Mouse (Mus musculus) hindbrain, postnatal 0 days (tissue): ENCODE measurements at regions not wholly inside any gene's neighbourhood (a gene's known extent, or its start where the extent isn't known, plus 50 kb on each side); places are given as distances from the start of the nearest gene placed in this dataset.

Experiments used
- ATAC-seq: fragments of 200-750 bp; cut with Nextera tagmentation; 2 replicates; pipeline ENCODE4 v1.8.0; 2017; ENCODE audit warnings: mild to moderate bottlenecking, moderate TSS enrichment, moderate library complexity
- DNase-seq: peaks from one replicate; pipeline ENCODE4 v3.0.0-alpha.2; 2015; ENCODE audit warnings: low spot score
- H3K27ac ChIP-seq: fragments of 300-500 bp; sonication (generic); 2 replicates; pipeline ENCODE4 v1.5.1; 2014; ENCODE audit warnings: mild to moderate bottlenecking
- H3K27me3 ChIP-seq: fragments of 300-500 bp; sonication (generic); 2 replicates; pipeline ENCODE4 v1.6.1; 2014; ENCODE audit warnings: low read length, mixed read lengths; ENCODE audit not compliant: insufficient read depth
- H3K36me3 ChIP-seq: fragments of 300-500 bp; sonication (generic); 2 replicates; pipeline ENCODE4 v1.6.1; 2014; ENCODE audit warnings: low read length, mixed read lengths; ENCODE audit not compliant: insufficient read depth
- H3K4me1 ChIP-seq: fragments of 300-500 bp; sonication (generic); 2 replicates; pipeline ENCODE4 v1.6.1; 2014; ENCODE audit warnings: antibody characterized with exemption, low read length, mixed read lengths; ENCODE audit not compliant: insufficient read depth
- H3K4me2 ChIP-seq: fragments of 300-500 bp; sonication (generic); 2 replicates; pipeline ENCODE4 v1.6.1; 2014; ENCODE audit warnings: low read depth, mild to moderate bottlenecking, low read length, moderate library complexity, mixed read lengths
- H3K4me3 ChIP-seq: fragments of 300-500 bp; sonication (generic); 2 replicates; pipeline ENCODE4 v1.5.1; 2014; ENCODE audit warnings: low read length
- H3K9ac ChIP-seq: fragments of 300-500 bp; sonication (generic); replicated peaks from 2 replicates; pipeline ENCODE4 v1.6.1; 2014; ENCODE audit warnings: mild to moderate bottlenecking, low read length, moderate library complexity, mixed read lengths
- H3K9me3 ChIP-seq: fragments of 300-500 bp; sonication (generic); 2 replicates; pipeline ENCODE4 v1.6.1; 2016; ENCODE audit warnings: low read length, mixed read lengths
- CTCF ChIP-seq: IDR thresholded peaks from 2 replicates; pipeline ENCODE4 v1.5.1; 2016; ENCODE audit warnings: antibody characterized with exemption, control low read depth, low read depth
- WGBS: fragments of 180-500 bp; shearing (Covaris S2); extraction: QIAGEN DNeasy Blood & Tissue Kit; methylation state at CpG from one replicate; pipeline ENCODE4 v1.1.7; 2014; 5-methylcytosine and 5-hydroxymethylcytosine counted together

DNA sequence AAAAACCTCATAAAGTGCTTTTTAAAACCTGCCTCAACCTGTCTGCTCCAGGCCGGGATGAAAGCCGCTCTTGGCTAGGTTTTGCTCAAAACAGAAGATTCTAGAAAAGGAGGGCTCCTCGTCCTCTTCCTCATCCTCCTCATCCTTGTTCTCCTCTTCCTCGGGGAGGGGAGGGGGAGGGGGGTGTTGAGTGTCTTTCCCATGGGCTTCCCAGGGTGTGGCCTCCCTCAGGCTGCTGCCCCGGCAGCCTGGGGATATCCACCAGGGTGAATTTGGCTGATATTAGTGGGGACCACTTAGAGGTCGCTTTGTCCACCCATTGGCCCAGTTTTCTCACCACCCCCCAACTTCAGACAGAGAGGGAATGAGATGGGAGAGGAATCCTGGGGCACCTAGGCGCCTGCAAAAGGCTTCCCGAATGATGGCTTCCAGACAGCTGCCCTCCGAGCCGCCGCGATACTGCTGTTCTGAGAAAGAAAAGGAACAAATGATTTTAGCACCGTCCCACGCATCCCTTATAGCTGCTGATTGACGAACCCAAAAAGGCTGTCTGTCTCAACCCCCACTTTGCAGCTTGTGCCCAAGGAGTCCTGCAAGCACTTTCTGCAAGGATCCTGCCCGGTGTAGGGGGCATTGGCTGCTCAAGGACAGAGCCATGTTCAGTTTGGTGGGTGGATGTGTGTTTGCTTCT, 115.5 kb downstream of the 2410131K14Rik start:
- Histone ChIP-seq H3K4me2 (no peak overlapping the region), H3K9ac (no peak overlapping the region), H3K4me3 (no peak overlapping the region), H3K27me3 (no peaks in the 10 kb centered on the region), H3K36me3 (no peaks in the 10 kb centered on the region), H3K4me1 (no peaks in the 10 kb centered on the region), H3K27ac (no peak overlapping the region), H3K9me3 (no peaks in the 10 kb centered on the region)
- TF ChIP-seq CTCF = no peak
- ATAC-seq (no peak), DNase-seq (no peak)
- WGBS = 67% methylated on average over 15 of the region's 16 CpGs

GRCm38 (mm10) chr5:118361133-118361852, 116.3 kb downstream of the 2410131K14Rik start:
- DNase-seq (no peak), ATAC-seq (no peak)
- WGBS = 80% methylated on average over 13 of the region's 13 CpGs
- no peaks in the 10 kb centered on the region for H3K9me3 ChIP-seq
- no peaks in the 10 kb centered on the region for H3K36me3 ChIP-seq
- no peak overlapping the region for H3K9ac ChIP-seq
- TF ChIP-seq CTCF = no peak
- no peaks in the 10 kb centered on the region for H3K27me3 ChIP-seq
- H3K4me3 ChIP-seq = no peak overlapping the region
- H3K4me2 ChIP-seq = no peak overlapping the region
- H3K27ac ChIP-seq = no peak overlapping the region
- H3K4me1 ChIP-seq = no peaks in the 10 kb centered on the region

DNA sequence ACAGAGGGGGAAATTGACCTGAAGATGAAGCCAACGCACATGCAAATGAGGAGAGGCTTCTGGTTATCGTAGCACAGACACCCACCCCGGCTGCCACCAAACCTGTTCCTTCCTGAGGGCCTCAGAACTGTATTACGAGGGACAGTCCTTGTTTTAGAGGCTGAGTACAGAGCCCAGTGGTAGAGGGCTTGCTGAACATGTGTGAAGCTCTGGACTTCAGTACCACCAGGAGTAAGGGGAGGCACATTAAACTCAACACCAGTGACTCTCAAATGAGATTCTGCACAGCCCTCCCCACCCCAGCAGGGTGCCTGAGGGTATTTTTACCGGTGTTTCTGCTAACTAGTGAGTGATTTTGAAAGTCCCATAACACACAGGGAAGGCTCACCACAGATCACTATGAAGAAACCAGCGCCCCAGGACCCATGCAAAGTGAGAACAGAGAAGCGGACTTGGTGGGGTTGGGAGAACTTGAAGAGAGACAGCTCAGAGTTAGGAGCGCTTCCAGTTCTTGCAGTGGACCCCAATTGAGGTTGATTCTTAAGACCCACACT, 116.9 kb downstream of the 2410131K14Rik start:
- Histone ChIP-seq H3K9me3 (no peaks in the 10 kb centered on the region), H3K27me3 (no peaks in the 10 kb centered on the region), H3K4me1 (no peaks in the 10 kb centered on the region), H3K36me3 (no peaks in the 10 kb centered on the region), H3K27ac (no peak overlapping the region), H3K4me3 (no peak overlapping the region), H3K9ac (no peak overlapping the region), H3K4me2 (no peak overlapping the region)
- TF ChIP-seq CTCF = no peak
- ATAC-seq = no peak
- no peak for DNase-seq
- 77% methylated on average over 8 of the region's 8 CpGs for WGBS

DNA sequence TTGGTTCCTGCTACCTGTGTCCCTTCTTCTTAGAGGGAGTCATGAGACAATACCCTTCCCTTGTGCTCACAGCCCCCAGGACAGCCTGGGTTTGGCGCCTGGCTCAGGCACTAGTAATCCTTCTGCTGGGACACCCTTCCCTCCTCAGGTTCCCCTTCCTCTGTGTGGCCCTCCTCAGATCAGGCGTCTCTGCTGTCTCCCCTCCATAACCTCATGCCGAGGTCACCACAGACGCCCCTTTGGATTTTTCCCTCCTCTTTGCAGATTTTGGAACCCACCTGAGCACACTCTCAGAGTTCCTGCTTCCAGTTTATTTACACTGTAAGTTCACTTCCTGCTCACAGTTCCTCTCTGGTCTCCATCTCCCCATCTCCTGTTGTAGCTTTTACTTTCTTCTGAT, 117.7 kb downstream of the 2410131K14Rik start:
- ATAC-seq (no peak), DNase-seq (no peak)
- Histone ChIP-seq H3K36me3 (no peaks in the 10 kb centered on the region), H3K9me3 (no peaks in the 10 kb centered on the region), H3K4me1 (no peaks in the 10 kb centered on the region), H3K9ac (no peak overlapping the region), H3K4me3 (no peak overlapping the region), H3K4me2 (no peak overlapping the region), H3K27me3 (no peaks in the 10 kb centered on the region), H3K27ac (no peak overlapping the region)
- 66% methylated on average over 4 of the region's 4 CpGs for WGBS
- TF ChIP-seq CTCF = no peak

DNA sequence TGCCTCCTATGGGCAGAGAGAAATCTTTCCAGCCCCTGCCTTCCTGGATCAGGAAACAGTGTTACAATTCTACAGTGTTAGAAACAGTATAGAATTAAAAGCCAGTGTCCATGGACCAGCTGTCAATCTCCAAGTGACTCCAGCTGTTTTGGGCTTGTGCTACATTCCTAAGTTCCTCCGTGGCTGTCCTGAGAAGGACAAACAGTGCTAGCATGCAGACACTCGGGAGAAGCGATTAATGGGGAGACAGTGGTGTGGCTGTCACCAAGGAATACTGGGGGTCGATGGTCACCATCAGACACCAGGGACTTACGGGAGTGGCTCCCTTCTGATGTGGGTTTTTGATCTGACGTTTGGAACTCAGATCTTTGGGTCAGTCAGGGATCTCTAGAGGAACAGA, 118.1 kb downstream of the 2410131K14Rik start:
- Histone ChIP-seq H3K4me3 (no peak overlapping the region), H3K36me3 (no peaks in the 10 kb centered on the region), H3K4me2 (no peak overlapping the region), H3K9ac (no peak overlapping the region), H3K4me1 (no peaks in the 10 kb centered on the region), H3K27me3 (no peaks in the 10 kb centered on the region), H3K27ac (no peak overlapping the region), H3K9me3 (no peaks in the 10 kb centered on the region)
- no peak for TF ChIP-seq CTCF
- ATAC-seq (no peak), DNase-seq (no peak)
- 70% methylated on average over 6 of the region's 6 CpGs for WGBS

DNA sequence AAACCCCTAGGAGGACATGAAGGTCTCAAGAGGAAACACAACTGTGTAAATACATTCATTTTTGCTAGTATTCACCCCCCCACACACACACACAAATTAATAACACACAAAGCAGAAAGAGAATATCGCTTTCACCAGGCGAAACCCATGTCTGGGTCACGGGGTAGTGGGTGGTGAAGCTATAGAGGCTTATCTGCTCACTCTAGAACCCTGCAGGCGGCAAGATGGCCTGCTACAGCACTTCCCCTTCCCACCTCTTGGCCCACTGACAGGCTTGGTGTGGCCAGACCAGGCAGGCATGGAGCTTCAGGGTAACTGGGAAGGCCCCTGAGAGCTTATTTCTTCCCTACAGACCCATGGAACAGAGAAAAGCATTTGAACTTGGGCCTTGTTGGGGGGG, 119.6 kb downstream of the 2410131K14Rik start:
- Histone ChIP-seq H3K4me1 (no peaks in the 10 kb centered on the region), H3K27ac (no peak overlapping the region)
- 96% methylated on average over 4 of the region's 4 CpGs for WGBS

DNA sequence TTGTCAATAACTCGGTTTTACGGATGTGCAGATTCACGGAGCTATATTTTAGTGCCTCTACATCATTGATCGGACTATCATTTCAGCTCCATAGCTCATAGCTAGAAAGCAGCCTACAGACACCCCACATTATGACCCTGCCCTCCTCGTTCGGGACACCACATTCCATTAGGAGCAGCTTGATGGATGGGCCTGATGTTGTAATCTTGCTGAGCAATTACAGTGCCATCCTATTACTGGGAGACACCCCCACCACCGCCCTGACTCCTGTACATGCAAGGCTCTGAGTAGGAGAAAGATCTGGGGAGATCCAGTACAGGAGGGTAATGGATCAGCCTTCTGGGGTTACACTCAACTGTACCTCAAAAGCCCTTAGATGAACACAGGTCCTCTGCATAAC, 120.2 kb downstream of the 2410131K14Rik start:
- 80% methylated on average over 7 of the region's 7 CpGs for WGBS
- H3K27ac ChIP-seq = no peak overlapping the region
- no peaks in the 10 kb centered on the region for H3K36me3 ChIP-seq
- H3K4me2 ChIP-seq = no peak overlapping the region
- H3K9ac ChIP-seq = no peak overlapping the region
- H3K4me1 ChIP-seq = no peaks in the 10 kb centered on the region
- ATAC-seq (no peak), DNase-seq (no peak)
- no peaks in the 10 kb centered on the region for H3K9me3 ChIP-seq
- H3K4me3 ChIP-seq = no peak overlapping the region
- TF ChIP-seq CTCF = no peak
- no peaks in the 10 kb centered on the region for H3K27me3 ChIP-seq

More for the DNA sequence above, 119.6 kb downstream of the 2410131K14Rik start:
- H3K9ac ChIP-seq = no peak overlapping the region
- no peak overlapping the region for H3K4me3 ChIP-seq
- H3K4me2 ChIP-seq = no peak overlapping the region
- no peaks in the 10 kb centered on the region for H3K27me3 ChIP-seq
- ATAC-seq (no peak), DNase-seq (no peak)
- TF ChIP-seq CTCF = no peak
- H3K9me3 ChIP-seq = no peaks in the 10 kb centered on the region
- H3K36me3 ChIP-seq = no peaks in the 10 kb centered on the region
